Mouse (Mus musculus) embryo, embryonic 10 days (tissue): ENCODE measurements around the gene Akap7.
A peak's percentile ranks its signal among the peaks of the same experiment; 100 is the strongest.

ENCODE experiments used
- DNase-seq: peaks from one replicate; pipeline ENCODE4 v3.0.0-alpha.2; 2015; ENCODE audit warnings: low spot score

The Akap7 gene

GRCm38 (mm10) chr10:25257466-25257865, 50.2 kb downstream of the Akap7 start:
- no peak for DNase-seq

- DNase-seq, result no peak
Measured at GRCm38 (mm10) chr10:25253474-25253873, 54.2 kb downstream of the Akap7 start.

- DNase-seq, result no peak
Measured at GRCm38 (mm10) chr10:25253006-25253405, 54.7 kb downstream of the Akap7 start.

- DNase-seq, result peak; percentile 88
Measured at GRCm38 (mm10) chr10:25250108-25250507, 57.6 kb downstream of the Akap7 start.

- DNase-seq, result peak; percentile 50
Measured at GRCm38 (mm10) chr10:25246173-25246572, 61.5 kb downstream of the Akap7 start.

- peak; percentile 78 for DNase-seq
Measured at GRCm38 (mm10) chr10:25239156-25239555, 68.5 kb downstream of the Akap7 start.

GRCm38 (mm10) chr10:25234080-25234479, 73.6 kb downstream of the Akap7 start:
- DNase-seq, result no peak

- no peak for DNase-seq
Measured at GRCm38 (mm10) chr10:25232700-25233099, 75.0 kb downstream of the Akap7 start.

GRCm38 (mm10) chr10:25231358-25231757, 76.3 kb downstream of the Akap7 start:
- DNase-seq, result no peak

- peak; percentile 8 for DNase-seq
Measured at GRCm38 (mm10) chr10:25224371-25224770, 83.3 kb downstream of the Akap7 start.

- DNase-seq, result no peak
Measured at GRCm38 (mm10) chr10:25220754-25221153, 86.9 kb downstream of the Akap7 start.

- no peak for DNase-seq
Measured at GRCm38 (mm10) chr10:25219901-25220495, 87.7 kb downstream of the Akap7 start.

GRCm38 (mm10) chr10:25219220-25219628, 88.4 kb downstream of the Akap7 start:
- peak; percentile 75 for DNase-seq

- DNase-seq, result no peak
Measured at GRCm38 (mm10) chr10:25218746-25219145, 88.9 kb downstream of the Akap7 start.

- DNase-seq, result no peak
Measured at GRCm38 (mm10) chr10:25215977-25216376, 91.7 kb downstream of the Akap7 start.

- DNase-seq, result no peak
Measured at GRCm38 (mm10) chr10:25213716-25214115, 94.0 kb downstream of the Akap7 start.

GRCm38 (mm10) chr10:25208619-25209018, 99.1 kb downstream of the Akap7 start:
- no peak for DNase-seq

- peak; percentile 63 for DNase-seq
Measured at GRCm38 (mm10) chr10:25207866-25208265, 99.8 kb downstream of the Akap7 start.

GRCm38 (mm10) chr10:25200691-25201090, 107.0 kb downstream of the Akap7 start:
- DNase-seq, result no peak

- peak; percentile 73 for DNase-seq
Measured at GRCm38 (mm10) chr10:25199510-25200353, 107.9 kb downstream of the Akap7 start.

GRCm38 (mm10) chr10:25198575-25198974, 109.1 kb downstream of the Akap7 start:
- DNase-seq, result no peak

GRCm38 (mm10) chr10:25198048-25198447, 109.6 kb downstream of the Akap7 start:
- DNase-seq, result no peak
